Mouse (Mus musculus): Measurements from ENCODE around the gene Ppil6. TPM values are rescaled to one million over a fixed set of nuclear protein-coding genes. Genes with fewer than 3 reads are reported as not detected.

Gene Ppil6
- under 1 TPM; 0.64 to 0.76 TPM for polyA plus RNA-seq (2017; shearing (Covaris generic))

DNA sequence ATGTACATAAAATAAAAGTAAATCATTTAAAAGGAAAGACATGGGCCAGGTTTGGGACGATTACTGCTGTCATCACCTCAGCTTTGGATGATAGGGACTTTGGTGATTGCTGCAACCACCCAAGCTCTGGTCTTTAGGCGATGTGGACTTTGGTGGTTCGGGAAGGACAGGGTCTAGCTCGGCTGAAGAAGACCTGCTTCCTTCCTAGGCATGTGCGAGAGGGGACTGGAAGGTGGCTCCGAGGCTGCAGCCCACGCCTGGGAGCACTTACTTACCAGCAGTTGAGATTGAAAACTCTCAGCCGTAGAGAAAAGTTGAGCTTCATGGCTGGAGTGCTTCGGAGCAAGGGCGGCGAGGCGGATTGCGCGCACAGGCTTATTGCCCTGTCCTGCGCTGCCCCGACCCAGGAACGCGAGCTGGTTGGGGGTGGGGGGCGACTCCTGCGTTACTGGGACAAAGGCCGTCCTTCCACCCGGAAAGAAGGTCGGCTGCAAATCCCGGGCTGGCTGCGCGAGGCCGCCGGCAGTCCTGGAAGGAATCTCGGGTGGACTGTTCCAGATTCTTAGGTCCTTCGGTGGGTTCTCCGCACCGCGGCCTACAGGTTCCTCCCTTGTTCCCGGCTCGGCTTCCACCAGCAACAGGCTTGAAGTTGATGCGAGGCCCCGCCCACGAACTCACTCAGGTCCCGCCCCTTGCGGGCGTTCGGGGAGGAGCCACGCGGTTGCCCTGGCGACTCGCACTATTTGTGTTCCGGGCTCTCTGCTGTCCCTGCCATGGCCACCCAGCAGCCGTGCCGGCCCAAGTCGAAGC, at the start of gene Ppil6, which contains the start of gene Smpd2:
Ppil6 (plus strand) TSS at position 732 of the 810 bp plus-strand sequence.
Smpd2 (minus strand) TSS at position 662 of the 810 bp plus-strand sequence.

GRCm38 (mm10) chr10:41450137-41450670, 40.0 kb upstream of the Ppil6 start, which contains the start of gene Zbtb24:
Zbtb24 (plus strand) TSS chr10:41450383.

DNA sequence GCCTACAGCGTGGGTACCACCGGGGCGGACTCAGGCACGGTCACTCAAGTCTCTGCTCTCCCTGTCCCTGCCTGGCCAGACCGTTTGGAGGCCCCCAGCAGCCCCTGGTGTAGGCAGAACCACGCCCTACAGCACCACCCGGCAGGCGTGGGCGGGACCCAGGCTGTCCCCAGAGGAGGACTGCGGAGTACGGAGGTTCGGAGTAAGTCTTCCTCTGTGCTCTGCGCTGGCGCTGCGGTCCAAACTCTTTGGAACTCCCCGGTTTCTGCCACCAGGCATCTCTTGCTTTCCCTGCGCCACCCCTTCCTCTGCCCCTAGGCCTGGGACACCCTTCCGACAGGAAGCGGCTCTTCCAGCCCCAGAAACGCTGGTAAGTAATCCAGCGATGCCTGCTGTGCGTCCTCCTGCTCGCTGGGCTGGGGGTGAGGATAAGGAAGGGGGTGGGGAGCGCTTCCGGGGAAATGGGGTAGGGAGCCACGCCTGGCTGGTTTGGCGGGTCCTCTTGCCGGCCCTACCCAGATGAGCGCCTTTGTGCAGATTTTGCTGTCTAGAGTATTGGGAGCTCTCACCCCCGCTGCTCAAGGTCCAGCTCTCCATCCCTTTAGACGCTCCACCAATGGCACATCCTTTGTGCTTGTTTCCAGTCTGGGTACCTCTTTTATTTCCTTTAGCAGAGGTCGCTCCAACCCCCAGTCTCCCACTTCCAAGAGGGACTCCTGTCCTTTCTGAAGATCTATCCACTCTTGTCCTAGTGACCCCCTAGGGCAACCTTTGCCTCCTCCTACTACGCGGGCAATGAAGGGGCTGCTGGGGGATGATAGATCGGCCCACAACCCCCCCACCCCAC, 13.8 kb upstream of the Ppil6 start, which contains the start of gene Mical1:
Mical1 (plus strand) TSS at position 144 of the 847 bp plus-strand sequence.

DNA sequence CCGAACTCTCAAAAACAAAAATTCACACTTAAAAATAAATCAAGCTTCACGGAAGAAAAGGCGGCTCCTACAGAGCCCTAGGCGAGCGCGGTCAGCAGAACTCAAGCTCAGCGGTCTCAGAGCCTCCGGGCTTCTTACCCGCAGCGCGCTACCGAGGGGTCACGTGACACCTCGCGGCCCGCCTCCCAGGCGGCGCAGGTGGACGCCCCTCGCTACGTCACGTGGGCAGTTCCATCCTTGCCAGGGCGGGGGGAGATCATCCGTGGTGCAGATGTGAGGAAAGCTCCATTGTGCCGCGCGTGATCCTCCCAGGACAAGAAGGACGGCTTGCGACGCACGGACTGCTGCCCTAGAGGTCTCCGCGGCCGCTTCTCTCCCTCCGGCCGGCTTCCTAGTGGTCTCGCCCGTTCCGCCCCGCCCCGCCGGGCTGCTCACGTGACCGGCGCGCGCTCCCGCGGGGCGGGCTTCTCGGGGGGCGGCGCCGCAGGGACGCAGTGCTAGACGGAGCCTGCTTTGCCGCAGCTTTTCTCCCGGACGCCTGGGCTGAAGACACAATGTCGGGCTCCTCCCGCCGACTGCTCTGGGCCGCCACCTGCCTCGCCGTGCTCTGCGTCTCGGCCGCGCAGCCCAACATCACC, 28.9 kb downstream of the Ppil6 start, which contains the start of gene Cd164:
Cd164 (plus strand) TSS at position 434 of the 638 bp plus-strand sequence.

Other genes starting within 250 kb of the Ppil6 start
- gene Fig4, start 187.2 kb upstream of the Ppil6 start, polyA plus RNA-seq (2017; shearing (Covaris generic)): 10 to 100 TPM; 28.8 to 31.2 TPM
- gene Ak9, start 186.5 kb upstream of the Ppil6 start, polyA plus RNA-seq (2017; shearing (Covaris generic)): under 1 TPM; 0.11 to 0.12 TPM
- 10 to 100 TPM; 41.0 to 46.1 TPM for gene Zbtb24, start 40.1 kb upstream of the Ppil6 start, polyA plus RNA-seq (2017; shearing (Covaris generic))
- 100 to 1,000 TPM in 1 of 2 experiments, 10 to 100 TPM in 1; 96.8 to 130 TPM for gene Mical1, start 14.1 kb upstream of the Ppil6 start, polyA plus RNA-seq (2017; shearing (Covaris generic))
- gene Smpd2, start 70 bp upstream of the Ppil6 start, polyA plus RNA-seq (2017; shearing (Covaris generic)): 10 to 100 TPM; 36.3 to 62.8 TPM
- gene Cd164, start 29.0 kb downstream of the Ppil6 start, polyA plus RNA-seq (2017; shearing (Covaris generic)): 100 to 1,000 TPM; 180 to 237 TPM
- gene Ccdc162, start 226.2 kb downstream of the Ppil6 start, polyA plus RNA-seq (2017; shearing (Covaris generic)): 1 to 10 TPM; 1.2 to 1.4 TPM